ENCODE assay signal across 18 mouse cellular contexts in the genomic region with DNA sequence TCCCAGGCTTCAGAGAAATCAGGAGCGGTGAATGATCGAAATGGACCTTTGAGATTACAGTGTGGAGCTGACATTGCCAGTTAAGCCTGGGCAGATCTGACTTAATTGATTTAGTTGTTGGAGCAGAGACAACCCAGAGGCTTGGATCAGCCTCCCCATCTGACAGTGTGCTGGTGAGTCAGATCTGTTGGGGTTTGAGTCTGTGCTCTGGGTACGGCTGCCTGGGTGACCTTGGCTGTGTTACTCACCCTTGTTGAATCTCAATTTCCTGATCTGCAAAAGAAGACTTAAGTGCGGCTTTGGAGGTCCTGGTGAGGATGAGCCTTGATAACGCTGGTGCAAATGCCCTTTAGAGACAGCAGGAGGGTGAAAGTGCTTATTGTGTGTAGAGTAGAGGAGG.
DNase-seq lines count a peak whose midpoint lies in the region; ATAC-seq and TF ChIP-seq lines count a peak whose summit lies in the region.
"Had no signal": no experiment of that assay in that cellular context is flagged by ENCODE, and none has a peak within 500 bp of the region (broad histone marks: within the 10 kb centered on the region; RNA-seq: fewer than 3 reads in every experiment).

No protein-coding gene starts in this region.

- peak overlapping the region; percentile 54 for H3K27ac ChIP-seq in heart, embryonic 11.5 days (ENCODE audit: low read depth, low read length)
- peak overlapping the region; percentile 39; the same call in 1 of the 2 replicates for H3K27ac ChIP-seq in embryonic fibroblast, embryonic 13.5 days (ENCODE audit: insufficient read depth, low read length)
- H3K27ac ChIP-seq in liver, embryonic 16.5 days (ENCODE audit: low read length), result peak overlapping the region; percentile 77
- no peak overlapping the region for H3K27ac ChIP-seq in limb, embryonic 10.5 days
- H3K27ac ChIP-seq: embryonic facial prominence, embryonic 10.5 days; forebrain, embryonic 15.5 days; gastrocnemius, adult 2 months; hindbrain, embryonic 14.5 days had no signal

- no peak for ATAC-seq in heart, embryonic 11.5 days (replicated peaks; ENCODE audit: insufficient number of reproducible peaks, low FRiP score, low TSS enrichment)
- ATAC-seq in liver, embryonic 16.5 days (ENCODE audit: low read depth), result no peak
- ATAC-seq: forebrain, embryonic 15.5 days; midbrain, embryonic 16.5 days had no signal

- DNase-seq in heart, postnatal 36 days, result no peak
- DNase-seq in NIH3T3 (ENCODE audit: low read depth), result peak; percentile 82
- DNase-seq in limb, embryonic 10.5 days (ENCODE audit: low spot score), result no peak
- DNase-seq in retina, embryonic 14.5 days (ENCODE audit: low spot score), result no peak
- DNase-seq in spleen, adult 18-20 months, result no peak
- DNase-seq: cerebellum, adult 9-11 months; gastrocnemius, adult 2 months; kidney, adult 2 months; lung, postnatal 10 days; right cerebral cortex, postnatal 25 days had no signal

- peaks cover 19% of the 10 kb centered on the region for H3K4me1 ChIP-seq in heart, embryonic 11.5 days (ENCODE audit: control insufficient read depth, insufficient read depth, low read length)
- peaks cover 10% of the 10 kb centered on the region for H3K4me1 ChIP-seq in embryonic fibroblast, embryonic 13.5 days (ENCODE audit: control insufficient read depth, insufficient read depth, low read length)
- H3K4me1 ChIP-seq in liver, embryonic 16.5 days (ENCODE audit: control insufficient read depth, low read depth, low read length), result peaks cover 48% of the 10 kb centered on the region
- H3K4me1 ChIP-seq in limb, embryonic 10.5 days, result no peaks in the 10 kb centered on the region
- H3K4me1 ChIP-seq: embryonic facial prominence, embryonic 10.5 days; forebrain, embryonic 15.5 days had no signal

- no peak for TF ChIP-seq POLR2A in embryonic fibroblast, embryonic 13.5 days (IDR thresholded peaks at IDR 0.05; ENCODE audit: low read depth, low read length)

- no peak for TF ChIP-seq CTCF in embryonic fibroblast, embryonic 13.5 days (IDR thresholded peaks at IDR 0.05; ENCODE audit: borderline replicate concordance, insufficient read depth, low read length)

- H3K9me3 ChIP-seq in heart, embryonic 11.5 days (replicated peaks; ENCODE audit: control insufficient read depth, low read length), result no peaks in the 10 kb centered on the region
- H3K9me3 ChIP-seq in liver, embryonic 16.5 days (replicated peaks; ENCODE audit: control insufficient read depth, low read length), result no peaks in the 10 kb centered on the region; the same call in 1 of the 2 replicates
- H3K9me3 ChIP-seq in limb, embryonic 10.5 days (replicated peaks), result no peaks in the 10 kb centered on the region
- H3K9me3 ChIP-seq: embryonic facial prominence, embryonic 10.5 days; forebrain, embryonic 15.5 days; heart, embryonic 12.5 days had no signal

- H3K4me3 ChIP-seq in heart, embryonic 11.5 days (ENCODE audit: low read depth, low read length), result no peak overlapping the region
- no peak overlapping the region for H3K4me3 ChIP-seq in embryonic fibroblast, embryonic 13.5 days (ENCODE audit: insufficient read depth, low read length)
- peak overlapping the region; percentile 9; the same call in 1 of the 2 replicates for H3K4me3 ChIP-seq in liver, embryonic 16.5 days (ENCODE audit: low read depth, low read length)
- no peak overlapping the region for H3K4me3 ChIP-seq in limb, embryonic 10.5 days
- H3K4me3 ChIP-seq: embryonic facial prominence, embryonic 10.5 days; forebrain, embryonic 15.5 days; gastrocnemius, adult 2 months; heart, embryonic 12.5 days had no signal

- H3K36me3 ChIP-seq in heart, embryonic 11.5 days (ENCODE audit: control insufficient read depth, insufficient read depth, low read length), result no peaks in the 10 kb centered on the region
- H3K36me3 ChIP-seq in liver, embryonic 16.5 days (ENCODE audit: control insufficient read depth, insufficient read depth), result no peaks in the 10 kb centered on the region
- H3K36me3 ChIP-seq in limb, embryonic 10.5 days, result peaks cover 3% of the 10 kb centered on the region
- H3K36me3 ChIP-seq: forebrain, embryonic 15.5 days; heart, embryonic 12.5 days had no signal

- H3K4me2 ChIP-seq in heart, embryonic 11.5 days, result no peak overlapping the region
- peak overlapping the region; percentile 41 for H3K4me2 ChIP-seq in liver, embryonic 16.5 days (ENCODE audit: low read depth, low read length)
- H3K4me2 ChIP-seq: forebrain, embryonic 15.5 days; heart, embryonic 12.5 days; hindbrain, embryonic 14.5 days had no signal

- WGBS in heart, embryonic 11.5 days (ENCODE audit: insufficient replicate concordance), result 51% methylated on average over 5 of the region's 5 CpGs
- WGBS in liver, embryonic 16.5 days (ENCODE audit: insufficient replicate concordance), result 35% methylated on average over 5 of the region's 5 CpGs
- 83% methylated on average over 5 of the region's 5 CpGs for WGBS in limb, embryonic 10.5 days

- no peaks in the 10 kb centered on the region for H3K27me3 ChIP-seq in heart, embryonic 11.5 days (ENCODE audit: control insufficient read depth, insufficient read depth, low read length)
- no peaks in the 10 kb centered on the region for H3K27me3 ChIP-seq in liver, embryonic 16.5 days (ENCODE audit: control insufficient read depth, insufficient read depth, low read depth, low read length)
- no peaks in the 10 kb centered on the region for H3K27me3 ChIP-seq in limb, embryonic 10.5 days (ENCODE audit: low read depth, poor library complexity, severe bottlenecking)
- H3K27me3 ChIP-seq: forebrain, embryonic 15.5 days; heart, embryonic 12.5 days had no signal

- intact Hi-C loops in heart, postnatal 36 days (cut with DNase I), result no loop called here

- H3K9ac ChIP-seq in heart, embryonic 11.5 days (ENCODE audit: low read depth, low read length), result no peak overlapping the region
- 0 out of 2 replicates have a peak overlapping the region, but pooled peaks have one; percentile 17 for H3K9ac ChIP-seq in liver, embryonic 16.5 days (ENCODE audit: low read depth, low read length)
- H3K9ac ChIP-seq: forebrain, embryonic 15.5 days; heart, embryonic 12.5 days; hindbrain, embryonic 14.5 days had no signal
